Mouse (Mus musculus): ENCODE results near the gene Rab9b.

The Rab9b gene

DNA sequence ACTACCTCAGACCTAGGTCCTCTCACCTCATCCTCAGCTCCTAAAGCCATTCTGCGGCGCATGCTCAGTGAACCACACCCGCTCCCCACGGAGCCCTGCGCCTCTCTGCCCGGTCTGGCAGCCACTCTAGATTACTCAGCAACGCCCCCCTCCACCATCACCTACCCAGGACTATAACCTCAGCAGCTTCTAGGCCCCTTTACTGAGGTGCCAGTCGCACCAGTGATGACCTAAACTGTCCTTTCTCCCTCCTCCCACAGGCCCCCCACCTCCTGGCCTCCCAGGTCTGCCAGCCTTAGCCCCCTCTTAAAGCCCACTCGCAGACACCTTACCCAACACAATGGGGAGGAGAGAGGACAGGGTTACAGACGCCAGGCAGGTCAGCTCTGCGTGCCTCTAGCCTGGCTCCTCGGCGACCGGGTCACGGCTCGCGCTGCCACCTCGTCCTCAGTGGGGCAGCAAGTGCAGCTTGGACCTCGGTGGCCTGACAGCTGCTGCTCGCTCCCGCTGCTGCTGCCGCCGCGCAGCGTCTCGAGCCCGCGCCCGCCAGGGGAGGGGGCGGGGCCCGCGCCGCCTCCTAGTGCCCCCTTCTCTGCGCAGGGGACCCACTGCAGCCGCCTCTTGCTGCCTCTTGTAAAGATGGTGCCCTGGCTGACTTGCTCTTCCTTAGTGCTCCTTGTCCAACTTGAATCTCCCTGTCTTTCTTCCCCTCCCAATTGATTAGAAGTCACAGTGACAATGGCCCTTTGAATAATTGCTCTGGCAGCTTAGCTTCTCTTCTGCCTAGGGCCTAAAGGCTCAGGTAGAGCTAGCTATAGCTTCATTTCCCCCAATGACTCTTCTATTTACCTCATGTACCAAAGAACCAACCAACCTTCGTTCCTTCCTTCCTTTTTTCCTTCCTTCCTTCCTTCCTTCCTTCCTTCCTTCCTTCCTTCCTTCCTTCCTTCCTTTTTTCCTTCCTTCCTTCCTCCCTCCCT is at the start of gene Rab9b:
Rab9b (minus strand) TSS at position 695 of the 980 bp plus-strand sequence.
- TF ChIP-seq NANOG (IDR thresholded peaks at IDR 0.05; ENCODE audit: borderline replicate concordance, low read length) (no peak), CTCF (conservative IDR thresholded peaks at IDR 0.05; ENCODE audit: low read length) (no peak), POU5F1 (IDR thresholded peaks at IDR 0.05; ENCODE audit: borderline replicate concordance, low read length) (no peak)
- Histone ChIP-seq H3K36me3 (ENCODE audit: insufficient read depth, low read length) (no peaks in the 10 kb centered on the region), H3K9me3 (ENCODE audit: low read length) (no peaks in the 10 kb centered on the region), H3K4me1 (replicated peaks; ENCODE audit: low read depth, low read length) (no peaks in the 10 kb centered on the region), H3K27me3 (ENCODE audit: insufficient read depth, low read length) (peaks cover 3% of the 10 kb centered on the region; the same call in 1 of the 2 replicates), H3K4me3 (replicated peaks; ENCODE audit: low read length) (peak within 1 kb of the TSS; percentile 76)

DNA sequence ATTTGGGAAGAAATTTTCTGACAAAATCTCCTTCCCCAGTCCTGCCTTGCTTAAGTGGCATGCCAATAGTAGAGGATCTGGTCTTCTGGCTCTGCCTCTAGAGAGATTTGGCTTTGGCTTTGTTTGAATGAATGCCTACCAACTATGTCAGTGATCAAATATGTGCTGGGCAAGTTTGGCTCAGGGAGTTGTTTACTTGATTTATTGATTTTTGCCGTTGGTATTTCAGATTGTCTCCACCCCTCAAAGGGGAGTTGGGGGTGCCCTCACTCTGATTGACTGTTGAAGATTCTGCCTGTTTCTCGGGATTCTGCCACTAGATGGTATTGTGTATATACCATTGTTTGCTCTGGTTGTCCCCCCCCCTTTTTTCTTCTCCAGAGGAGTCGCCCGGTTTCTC is 35.8 kb upstream of the Rab9b start:
- TF ChIP-seq NANOG (IDR thresholded peaks at IDR 0.05; ENCODE audit: borderline replicate concordance, low read length) (no peak), CTCF (conservative IDR thresholded peaks at IDR 0.05; ENCODE audit: low read length) (no peak), POU5F1 (IDR thresholded peaks at IDR 0.05; ENCODE audit: borderline replicate concordance, low read length) (no peak)
- no peak overlapping the region for H3K4me3 ChIP-seq (replicated peaks; ENCODE audit: low read length)
- H3K36me3 ChIP-seq (ENCODE audit: insufficient read depth, low read length), result no peaks in the 10 kb centered on the region
- 0 out of 2 replicates have a peak, but pooled peaks cover 3% of the 10 kb centered on the region for H3K9me3 ChIP-seq (ENCODE audit: low read length)
- no peaks in the 10 kb centered on the region for H3K4me1 ChIP-seq (replicated peaks; ENCODE audit: low read depth, low read length)
- H3K27me3 ChIP-seq (ENCODE audit: insufficient read depth, low read length), result no peaks in the 10 kb centered on the region

DNA sequence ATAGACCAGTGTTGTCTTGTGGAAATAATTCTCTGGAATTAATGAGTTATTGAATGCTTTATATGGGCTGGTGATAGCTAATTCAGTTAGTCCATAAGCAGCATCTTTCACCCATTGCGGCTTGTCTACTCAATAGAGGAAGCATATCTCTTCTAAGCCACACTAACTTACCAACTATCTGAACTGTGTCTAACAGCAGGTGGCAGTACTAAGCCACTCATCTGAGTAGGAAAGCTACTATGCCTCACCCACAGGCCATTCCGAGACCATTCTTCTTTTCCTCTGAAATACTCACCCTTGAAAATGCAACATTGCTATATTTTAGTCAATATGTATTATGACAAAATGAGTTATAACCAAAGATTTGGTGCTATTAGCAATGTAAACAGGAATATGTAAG is 27.2 kb upstream of the Rab9b start:
- Histone ChIP-seq H3K27me3 (ENCODE audit: insufficient read depth, low read length) (no peaks in the 10 kb centered on the region), H3K4me3 (replicated peaks; ENCODE audit: low read length) (no peak overlapping the region), H3K9me3 (ENCODE audit: low read length) (no peaks in the 10 kb centered on the region), H3K36me3 (ENCODE audit: insufficient read depth, low read length) (no peaks in the 10 kb centered on the region), H3K4me1 (replicated peaks; ENCODE audit: low read depth, low read length) (no peaks in the 10 kb centered on the region)
- no peak for TF ChIP-seq CTCF (conservative IDR thresholded peaks at IDR 0.05; ENCODE audit: low read length)
- TF ChIP-seq NANOG (IDR thresholded peaks at IDR 0.05; ENCODE audit: borderline replicate concordance, low read length), result no peak
- no peak for TF ChIP-seq POU5F1 (IDR thresholded peaks at IDR 0.05; ENCODE audit: borderline replicate concordance, low read length)

DNA sequence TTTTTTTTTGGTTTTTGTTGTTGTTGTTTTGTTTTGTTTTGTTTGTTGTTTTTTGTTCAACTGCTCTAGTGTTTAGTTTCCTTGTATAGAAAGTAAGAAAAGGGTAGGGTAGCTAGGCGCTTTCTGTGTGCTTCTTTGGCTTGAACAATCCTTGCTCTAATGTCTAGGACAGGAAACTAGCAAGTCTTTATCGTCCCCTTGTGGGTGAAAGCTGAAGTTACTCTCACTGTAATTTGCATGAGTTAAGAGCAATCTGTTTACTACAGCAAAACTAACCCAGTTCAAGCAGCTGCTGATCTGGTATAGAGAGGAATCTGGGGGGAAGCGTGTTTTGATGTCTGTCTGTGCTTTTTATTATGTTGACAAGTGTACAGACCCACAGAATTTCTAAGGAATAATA is 18.3 kb downstream of the Rab9b start:
- H3K36me3 ChIP-seq (ENCODE audit: insufficient read depth, low read length), result no peaks in the 10 kb centered on the region
- no peak for TF ChIP-seq POU5F1 (IDR thresholded peaks at IDR 0.05; ENCODE audit: borderline replicate concordance, low read length)
- no peak for TF ChIP-seq NANOG (IDR thresholded peaks at IDR 0.05; ENCODE audit: borderline replicate concordance, low read length)
- peak; percentile 81 for TF ChIP-seq CTCF (conservative IDR thresholded peaks at IDR 0.05; ENCODE audit: low read length)
- no peaks in the 10 kb centered on the region for H3K9me3 ChIP-seq (ENCODE audit: low read length)
- H3K4me1 ChIP-seq (replicated peaks; ENCODE audit: low read depth, low read length), result no peaks in the 10 kb centered on the region
- no peak overlapping the region for H3K4me3 ChIP-seq (replicated peaks; ENCODE audit: low read length)
- no peaks in the 10 kb centered on the region for H3K27me3 ChIP-seq (ENCODE audit: insufficient read depth, low read length)

DNA sequence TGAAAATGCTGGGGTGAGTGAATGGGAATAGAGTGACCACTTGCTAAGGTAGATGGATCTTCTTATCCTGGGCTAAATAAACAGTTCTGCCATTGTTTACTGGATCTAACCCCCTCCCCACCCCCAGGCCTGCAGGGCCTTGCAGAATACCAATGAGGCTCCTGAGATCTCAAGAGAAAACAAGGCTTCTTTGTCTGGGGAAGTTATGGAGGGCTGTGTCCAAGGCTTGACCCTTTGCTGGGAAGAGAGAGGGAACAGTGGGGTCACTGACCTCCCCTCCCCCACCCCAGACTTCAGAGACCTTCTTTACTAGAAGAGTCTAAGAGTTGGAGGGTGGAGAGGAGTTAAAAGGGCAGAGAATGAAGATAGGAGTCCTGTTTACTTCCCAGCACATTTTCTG is 39.9 kb downstream of the Rab9b start:
- no peak for TF ChIP-seq NANOG (IDR thresholded peaks at IDR 0.05; ENCODE audit: borderline replicate concordance, low read length)
- no peak for TF ChIP-seq CTCF (conservative IDR thresholded peaks at IDR 0.05; ENCODE audit: low read length)
- TF ChIP-seq POU5F1 (IDR thresholded peaks at IDR 0.05; ENCODE audit: borderline replicate concordance, low read length), result no peak
- Histone ChIP-seq H3K4me3 (replicated peaks; ENCODE audit: low read length) (no peak overlapping the region), H3K9me3 (ENCODE audit: low read length) (no peaks in the 10 kb centered on the region), H3K27me3 (ENCODE audit: insufficient read depth, low read length) (no peaks in the 10 kb centered on the region), H3K36me3 (ENCODE audit: insufficient read depth, low read length) (0 out of 2 replicates have a peak, but pooled peaks cover 6% of the 10 kb centered on the region), H3K4me1 (replicated peaks; ENCODE audit: low read depth, low read length) (peaks cover 13% of the 10 kb centered on the region)

DNA sequence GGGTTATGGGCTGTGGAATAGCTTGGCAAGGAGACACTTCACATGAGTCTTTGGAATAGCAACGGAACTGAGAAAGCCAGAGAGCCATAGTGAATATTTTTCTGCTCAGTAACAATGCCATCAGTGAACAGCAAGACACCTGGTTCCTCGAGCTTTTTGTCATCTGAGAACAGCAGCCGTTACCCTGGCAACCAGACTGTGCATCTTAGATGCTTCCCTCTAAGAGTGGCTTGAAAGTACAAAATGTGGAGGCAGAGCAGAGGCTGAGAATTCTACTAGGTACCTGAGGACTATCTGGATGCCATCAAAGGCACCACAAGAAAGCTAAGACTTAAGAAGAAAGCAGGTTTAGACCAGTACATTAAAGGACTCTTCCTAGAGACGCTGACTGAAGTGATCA is 43.5 kb downstream of the Rab9b start:
- Histone ChIP-seq H3K36me3 (ENCODE audit: insufficient read depth, low read length) (0 out of 2 replicates have a peak, but pooled peaks cover 6% of the 10 kb centered on the region), H3K4me3 (replicated peaks; ENCODE audit: low read length) (no peak overlapping the region), H3K4me1 (replicated peaks; ENCODE audit: low read depth, low read length) (peaks cover 13% of the 10 kb centered on the region), H3K27me3 (ENCODE audit: insufficient read depth, low read length) (no peaks in the 10 kb centered on the region), H3K9me3 (ENCODE audit: low read length) (no peaks in the 10 kb centered on the region)
- no peak for TF ChIP-seq CTCF (conservative IDR thresholded peaks at IDR 0.05; ENCODE audit: low read length)
- TF ChIP-seq NANOG (IDR thresholded peaks at IDR 0.05; ENCODE audit: borderline replicate concordance, low read length), result no peak
- no peak for TF ChIP-seq POU5F1 (IDR thresholded peaks at IDR 0.05; ENCODE audit: borderline replicate concordance, low read length)

DNA sequence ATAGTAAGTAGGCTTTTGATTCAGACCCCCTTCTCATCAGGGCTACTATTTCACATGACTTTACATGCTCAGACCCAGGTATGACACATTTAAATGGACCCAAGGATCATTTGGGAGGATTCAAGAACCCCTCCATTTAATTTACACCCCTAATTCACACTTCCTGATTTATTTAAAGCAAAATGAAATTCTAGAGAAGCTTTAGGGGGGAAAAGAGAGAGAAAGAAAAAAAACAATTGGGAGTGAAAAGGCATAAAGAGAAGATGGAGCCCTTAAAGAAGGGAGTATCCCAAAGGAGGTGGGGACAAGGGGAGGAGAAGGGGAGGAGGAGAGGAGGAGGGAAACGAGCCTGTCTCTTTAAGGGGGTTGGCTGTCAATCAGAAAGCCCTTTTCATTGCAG is 46.2 kb downstream of the Rab9b start, which contains the start of gene Plp1:
Plp1 (plus strand) TSS at position 301 of the 400 bp plus-strand sequence.
- TF ChIP-seq NANOG (IDR thresholded peaks at IDR 0.05; ENCODE audit: borderline replicate concordance, low read length) (no peak), POU5F1 (IDR thresholded peaks at IDR 0.05; ENCODE audit: borderline replicate concordance, low read length) (no peak), CTCF (conservative IDR thresholded peaks at IDR 0.05; ENCODE audit: low read length) (no peak)
- Histone ChIP-seq H3K4me1 (replicated peaks; ENCODE audit: low read depth, low read length) (peaks cover 8% of the 10 kb centered on the region; the same call in 1 of the 2 replicates), H3K27me3 (ENCODE audit: insufficient read depth, low read length) (no peaks in the 10 kb centered on the region), H3K9me3 (ENCODE audit: low read length) (no peaks in the 10 kb centered on the region), H3K36me3 (ENCODE audit: insufficient read depth, low read length) (0 out of 2 replicates have a peak, but pooled peaks cover 6% of the 10 kb centered on the region), H3K4me3 (replicated peaks; ENCODE audit: low read length) (no peak within 1 kb of the TSS)

DNA sequence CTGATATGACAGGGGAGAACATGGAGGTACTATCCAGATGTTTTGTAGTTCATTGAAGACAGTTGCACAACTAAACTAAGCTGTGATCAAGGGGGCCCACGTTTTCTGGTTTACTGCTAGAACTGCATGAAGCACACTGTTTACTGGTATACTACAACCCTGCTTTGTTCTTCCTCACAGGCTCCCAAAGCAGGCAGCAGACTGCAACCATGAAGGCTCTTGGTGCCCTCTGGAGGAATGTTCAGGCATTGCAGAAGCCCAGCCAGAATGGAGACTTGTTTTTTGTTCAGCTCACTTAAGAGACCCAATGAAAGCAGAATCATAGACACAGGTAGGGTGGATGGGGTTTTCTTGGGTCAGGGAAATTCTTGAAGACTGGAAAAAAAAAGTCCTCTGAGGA is 48.3 kb downstream of the Rab9b start:
- TF ChIP-seq CTCF (conservative IDR thresholded peaks at IDR 0.05; ENCODE audit: low read length), result peak; percentile 92
- no peak for TF ChIP-seq POU5F1 (IDR thresholded peaks at IDR 0.05; ENCODE audit: borderline replicate concordance, low read length)
- TF ChIP-seq NANOG (IDR thresholded peaks at IDR 0.05; ENCODE audit: borderline replicate concordance, low read length), result no peak
- no peaks in the 10 kb centered on the region for H3K27me3 ChIP-seq (ENCODE audit: insufficient read depth, low read length)
- 0 out of 2 replicates have a peak, but pooled peaks cover 6% of the 10 kb centered on the region for H3K36me3 ChIP-seq (ENCODE audit: insufficient read depth, low read length)
- no peak overlapping the region for H3K4me3 ChIP-seq (replicated peaks; ENCODE audit: low read length)
- H3K4me1 ChIP-seq (replicated peaks; ENCODE audit: low read depth, low read length), result 0 out of 2 replicates have a peak, but pooled peaks cover 2% of the 10 kb centered on the region
- H3K9me3 ChIP-seq (ENCODE audit: low read length), result no peaks in the 10 kb centered on the region

All from E14TG2a.4 (cell line).